Comparison of ENCODE assay signal across 19 mouse cellular contexts in genomic region chr14:18716970-18717369, GRCm38 (mm10).
DNase-seq lines count a peak whose midpoint lies in the region; ATAC-seq and TF ChIP-seq lines count a peak whose summit lies in the region.
"Had no signal": no experiment of that assay in that cellular context is flagged by ENCODE, and none has a peak within 500 bp of the region (broad histone marks: within the 10 kb centered on the region; RNA-seq: fewer than 3 reads in every experiment).

No protein-coding gene starts in this region.

- TF ChIP-seq CTCF in intestine, postnatal 0 days (IDR thresholded peaks at IDR 0.05; ENCODE audit: low read depth): no peak

- no peaks in the 10 kb centered on the region for H3K9me3 ChIP-seq in intestine, embryonic 15.5 days
- H3K9me3 ChIP-seq in intestine, postnatal 0 days (ENCODE audit: control insufficient read depth): no peaks in the 10 kb centered on the region
- no peaks in the 10 kb centered on the region for H3K9me3 ChIP-seq in midbrain, embryonic 13.5 days
- no peaks in the 10 kb centered on the region for H3K9me3 ChIP-seq in midbrain, embryonic 10.5 days (replicated peaks)
- H3K9me3 ChIP-seq: forebrain, embryonic 15.5 days; liver, embryonic 12.5 days had no signal

- H3K27me3 ChIP-seq in intestine, embryonic 15.5 days (replicated peaks): no peaks in the 10 kb centered on the region
- no peaks in the 10 kb centered on the region for H3K27me3 ChIP-seq in intestine, postnatal 0 days (replicated peaks; ENCODE audit: control insufficient read depth, insufficient read depth, low read length)
- H3K27me3 ChIP-seq in midbrain, embryonic 13.5 days: no peaks in the 10 kb centered on the region
- H3K27me3 ChIP-seq in midbrain, embryonic 10.5 days (ENCODE audit: low read depth, poor library complexity, severe bottlenecking): no peaks in the 10 kb centered on the region
- H3K27me3 ChIP-seq: forebrain, embryonic 15.5 days; liver, embryonic 12.5 days had no signal

- H3K36me3 ChIP-seq in intestine, embryonic 15.5 days: no peaks in the 10 kb centered on the region
- no peaks in the 10 kb centered on the region for H3K36me3 ChIP-seq in intestine, postnatal 0 days (ENCODE audit: control insufficient read depth, insufficient read depth)
- H3K36me3 ChIP-seq in midbrain, embryonic 13.5 days: no peaks in the 10 kb centered on the region
- H3K36me3 ChIP-seq in midbrain, embryonic 10.5 days: no peaks in the 10 kb centered on the region
- H3K36me3 ChIP-seq: forebrain, embryonic 15.5 days; liver, embryonic 12.5 days had no signal

- no peak overlapping the region for H3K4me3 ChIP-seq in intestine, embryonic 15.5 days (replicated peaks)
- no peak overlapping the region for H3K4me3 ChIP-seq in intestine, postnatal 0 days (ENCODE audit: low read depth, low read length)
- no peak overlapping the region for H3K4me3 ChIP-seq in midbrain, embryonic 13.5 days (replicated peaks)
- H3K4me3 ChIP-seq in midbrain, embryonic 10.5 days: no peak overlapping the region
- H3K4me3 ChIP-seq: forebrain, embryonic 15.5 days; liver, embryonic 12.5 days had no signal

- peak; percentile 51; the same call in 1 of the 2 replicates for ATAC-seq in intestine, embryonic 15.5 days
- no peak for ATAC-seq in intestine, postnatal 0 days
- 0 out of 2 replicates have a peak, but pooled peaks have one; percentile 27 for ATAC-seq in midbrain, embryonic 13.5 days
- ATAC-seq: forebrain, embryonic 15.5 days; liver, embryonic 12.5 days had no signal

- no peak overlapping the region for H3K9ac ChIP-seq in intestine, embryonic 15.5 days
- H3K9ac ChIP-seq in intestine, postnatal 0 days (ENCODE audit: low read depth, low read length): no peak overlapping the region
- H3K9ac ChIP-seq in midbrain, embryonic 13.5 days (replicated peaks): no peak overlapping the region
- H3K9ac ChIP-seq: forebrain, embryonic 15.5 days; liver, embryonic 12.5 days had no signal

- no peak overlapping the region for H3K27ac ChIP-seq in intestine, embryonic 15.5 days
- H3K27ac ChIP-seq in intestine, postnatal 0 days (ENCODE audit: low read depth, low read length): no peak overlapping the region
- no peak overlapping the region for H3K27ac ChIP-seq in midbrain, embryonic 13.5 days
- H3K27ac ChIP-seq in midbrain, embryonic 10.5 days (replicated peaks): no peak overlapping the region
- H3K27ac ChIP-seq: forebrain, embryonic 15.5 days; liver, embryonic 12.5 days had no signal

- H3K4me2 ChIP-seq in intestine, embryonic 15.5 days (replicated peaks): no peak overlapping the region
- no peak overlapping the region for H3K4me2 ChIP-seq in intestine, postnatal 0 days (replicated peaks; ENCODE audit: low read depth)
- no peak overlapping the region for H3K4me2 ChIP-seq in midbrain, embryonic 13.5 days (replicated peaks)
- H3K4me2 ChIP-seq: forebrain, embryonic 15.5 days; liver, embryonic 12.5 days had no signal

- WGBS in intestine, embryonic 15.5 days: 68% methylated on average over 1 of the region's 1 CpGs
- 70% methylated on average over 1 of the region's 1 CpGs for WGBS in intestine, postnatal 0 days
- WGBS in midbrain, embryonic 13.5 days: 88% methylated on average over 1 of the region's 1 CpGs
- WGBS in midbrain, embryonic 10.5 days: 82% methylated on average over 1 of the region's 1 CpGs

- no peaks in the 10 kb centered on the region for H3K4me1 ChIP-seq in intestine, embryonic 15.5 days (replicated peaks)
- H3K4me1 ChIP-seq in intestine, postnatal 0 days (replicated peaks; ENCODE audit: control insufficient read depth, insufficient read depth, low read length): no peaks in the 10 kb centered on the region
- no peaks in the 10 kb centered on the region for H3K4me1 ChIP-seq in midbrain, embryonic 13.5 days (replicated peaks)
- no peaks in the 10 kb centered on the region for H3K4me1 ChIP-seq in midbrain, embryonic 10.5 days
- H3K4me1 ChIP-seq: forebrain, embryonic 15.5 days; liver, embryonic 12.5 days had no signal

- peak; percentile 67 for DNase-seq in adrenal gland, adult (ENCODE audit: inconsistent age in 2 of 2, low spot score in 1 of 2)
- DNase-seq in adrenal gland, postnatal 25 days: no peak
- no peak for DNase-seq in midbrain, embryonic 10.5 days (ENCODE audit: low spot score)
- peak; percentile 10 for DNase-seq in adrenal gland, postnatal 14 days
- no peak for DNase-seq in cerebellum, adult 11 months
- DNase-seq: cerebellum, adult 9-10 months; heart, postnatal 4 days; kidney, adult 8-10 months; kidney, postnatal 36 days; layer of hippocampus, postnatal 36 days; lung, adult 18-20 months; lung, postnatal 10 days; right cerebral cortex, adult 18-20 months; right cerebral cortex, postnatal 4 days had no signal

Comparison
In these comparisons a context has a peak if more than half of its experiments do, and no peak if none do; other contexts are left out.
1. DNase-seq: peak in adrenal gland, adult (2 of 2) and adrenal gland, postnatal 14 days (single experiment); none in adrenal gland, postnatal 25 days (single experiment), midbrain, embryonic 10.5 days (single experiment) and cerebellum, adult 11 months (single experiment).